Mouse (Mus musculus) small intestine, adult 2 months (tissue): ENCODE results near the gene Lpp.

ENCODE experiments used
- CTCF ChIP-seq: fragments of 200-500 bp; IDR thresholded peaks from 2 replicates; pipeline ENCODE4 v1.5.1; 2012; ENCODE audit warnings: low read depth, mild to moderate bottlenecking, control low read depth, inconsistent platforms, low read length, moderate library complexity, mixed read lengths; ENCODE audit not compliant: insufficient replicate concordance, insufficient read length; ENCODE audit errors: extremely low read depth
- POLR2A ChIP-seq: fragments of 200-500 bp; IDR thresholded peaks from 2 replicates; pipeline ENCODE4 v1.6.1; 2012; ENCODE audit warnings: low read depth, mild to moderate bottlenecking, control low read depth, inconsistent platforms, low read length, moderate library complexity

DNA sequence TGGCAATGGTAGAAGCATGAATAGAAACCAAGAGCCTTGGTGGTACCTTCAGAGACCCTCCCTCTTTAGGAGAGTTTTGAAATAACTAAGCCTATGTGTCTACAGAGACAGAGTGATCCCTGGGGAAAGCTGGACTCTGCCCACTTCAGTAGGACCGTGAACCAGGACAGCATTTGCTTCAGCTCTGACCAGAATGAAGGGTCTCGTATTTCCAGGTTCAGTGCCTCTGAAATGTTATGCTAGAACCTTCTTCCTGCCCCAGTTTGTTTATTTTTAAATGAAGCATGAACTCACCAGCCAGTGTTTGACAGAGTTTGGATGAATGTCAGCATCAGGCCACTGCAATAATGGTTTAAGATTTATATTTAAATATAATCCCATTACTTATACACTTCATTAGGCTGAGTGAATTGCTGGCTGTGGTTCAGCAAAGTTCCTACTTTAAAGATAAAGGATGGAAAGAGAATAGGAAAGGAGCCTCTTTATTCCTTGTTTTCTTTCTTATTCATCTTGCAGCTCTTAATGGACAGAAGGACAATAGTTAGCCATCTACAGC is 507.0 kb downstream of the Lpp start:
- TF ChIP-seq CTCF = no peak
- no peak for TF ChIP-seq POLR2A
